7 mouse cellular contexts compared by ENCODE assay signal in genomic region chr4:132411322-132412094, GRCm38 (mm10). TPM values are rescaled to one million over a fixed set of nuclear protein-coding genes. Genes with fewer than 3 reads are reported as not detected.
A peak's percentile ranks its signal among the peaks of the same experiment; 100 is the strongest.
DNase-seq lines count a peak whose midpoint lies in the region; ATAC-seq lines count a peak whose summit lies in the region.

No protein-coding gene starts in this region.

- no peaks in the 10 kb centered on the region for H3K9me3 ChIP-seq in megakaryocyte, embryonic 14.5 days

- peak overlapping the region; percentile 74 for H3K4me3 ChIP-seq in megakaryocyte, embryonic 14.5 days (replicated peaks)

- peak; percentile 59 for DNase-seq in R1 (ENCODE audit: low read depth, low spot score)
- peak; percentile 50 for DNase-seq in kidney, postnatal 14 days
- no peak for DNase-seq in left cerebral cortex, postnatal 14 days (ENCODE audit: low spot score in 2 of 2)

- intact Hi-C loops in left cerebral cortex, postnatal 14 days (cut with DNase I), result loop anchor here (5.0 kb wide), 1 partner anchor 59 kb away; the partner anchor contains the start of gene Rcc1

- H3K27me3 ChIP-seq in megakaryocyte, embryonic 14.5 days (replicated peaks), result no peaks in the 10 kb centered on the region

- no peak for ATAC-seq in megakaryocyte, adult 5-6 weeks (ENCODE audit: poor library complexity, severe bottlenecking)
- ATAC-seq in erythroid progenitor cell, adult 5-6 weeks (replicated peaks; ENCODE audit: low FRiP score, poor library complexity, severe bottlenecking), result peak; percentile 87
- ATAC-seq in neutrophil, adult 5-6 weeks (ENCODE audit: extremely low read depth, insufficient number of reproducible peaks, low FRiP score, poor library complexity, severe bottlenecking), result 0 out of 2 replicates have a peak, but pooled peaks have one; percentile 19

- peaks cover 19% of the 10 kb centered on the region for H3K36me3 ChIP-seq in megakaryocyte, embryonic 14.5 days (replicated peaks; ENCODE audit: low read length)

- H3K4me1 ChIP-seq in megakaryocyte, embryonic 14.5 days, result peaks cover 49% of the 10 kb centered on the region

RNA-seq across cellular contexts. Expression of gene Phactr4, which starts 10.8 kb away (rescaled TPM):
- 2.1 and 3.0 TPM in 2 replicates for polyA plus RNA-seq in megakaryocyte, embryonic 14.5 days (2012; ENCODE audit: insufficient read depth, low replicate concordance)
- 33.8 and 36.3 TPM in 2 replicates for total RNA-seq in megakaryocyte, adult 5-6 weeks (2015)
- 6.6 and 13.2 TPM in 2 replicates for total RNA-seq in megakaryocyte, adult 5-6 weeks (2017)
- total RNA-seq in erythroid progenitor cell, adult 5-6 weeks (2015; ENCODE audit: low replicate concordance), result 71.7 and 90.5 TPM in 2 replicates
- 61.1 and 75.6 TPM in 2 replicates for total RNA-seq in erythroid progenitor cell, adult 5-6 weeks (2017; ENCODE audit: low replicate concordance)
- total RNA-seq in neutrophil, adult 5-6 weeks (2017), result 7.8 and 8.0 TPM in 2 replicates
- total RNA-seq in left cerebral cortex, postnatal 14 days (2021), result 10 to 100 TPM in 1 of 2 experiments, 1 to 10 TPM in 1; 7.0 to 11.4 TPM

RNA-seq across cellular contexts. Expression of gene Med18, which starts 52.2 kb away (rescaled TPM):
- 2.3 and 2.7 TPM in 2 replicates for polyA plus RNA-seq in megakaryocyte, embryonic 14.5 days (2012; ENCODE audit: insufficient read depth, low replicate concordance)
- total RNA-seq in megakaryocyte, adult 5-6 weeks (2015), result 9.0 and 11.4 TPM in 2 replicates
- 7.7 and 12.5 TPM in 2 replicates for total RNA-seq in megakaryocyte, adult 5-6 weeks (2017)
- total RNA-seq in erythroid progenitor cell, adult 5-6 weeks (2015; ENCODE audit: low replicate concordance), result 10.5 and 12.2 TPM in 2 replicates
- total RNA-seq in erythroid progenitor cell, adult 5-6 weeks (2017; ENCODE audit: low replicate concordance), result 5.7 and 16.2 TPM in 2 replicates
- 2.9 and 10.1 TPM in 2 replicates for total RNA-seq in neutrophil, adult 5-6 weeks (2017)
- total RNA-seq in left cerebral cortex, postnatal 14 days (2021), result 1 to 10 TPM; 8.0 to 8.2 TPM

RNA-seq across cellular contexts. Expression of gene Rcc1, which starts 58.1 kb away (rescaled TPM):
- 1.2 and 16.4 TPM in 2 replicates for polyA plus RNA-seq in megakaryocyte, embryonic 14.5 days (2012; ENCODE audit: insufficient read depth, low replicate concordance)
- 14.0 TPM in 2 replicates for total RNA-seq in megakaryocyte, adult 5-6 weeks (2015)
- total RNA-seq in megakaryocyte, adult 5-6 weeks (2017), result 20.4 and 21.0 TPM in 2 replicates
- 27.0 and 42.3 TPM in 2 replicates for total RNA-seq in erythroid progenitor cell, adult 5-6 weeks (2015; ENCODE audit: low replicate concordance)
- total RNA-seq in erythroid progenitor cell, adult 5-6 weeks (2017; ENCODE audit: low replicate concordance), result 36.5 and 47.0 TPM in 2 replicates
- 3.3 and 7.9 TPM in 2 replicates for total RNA-seq in neutrophil, adult 5-6 weeks (2017)
- total RNA-seq in left cerebral cortex, postnatal 14 days (2021), result 10 to 100 TPM; 13.8 to 14.0 TPM

Comparison
In these comparisons a context has a peak if more than half of its experiments do, and no peak if none do; other contexts are left out.
1. DNase-seq: peak in R1 (single experiment) and kidney, postnatal 14 days (single experiment); none in left cerebral cortex, postnatal 14 days (0 of 2).